Mouse (Mus musculus) limb, embryonic 13.5 days (tissue): Measurements from ENCODE around the gene Fbxo11. TPM values are rescaled to one million over a fixed set of nuclear protein-coding genes. Genes with fewer than 3 reads are reported as not detected.

ENCODE experiments used
- ATAC-seq: fragments of 200-750 bp; cut with Nextera tagmentation; 2 replicates; pipeline ENCODE4 v1.8.0; 2017; ENCODE audit warnings: low read depth, moderate number of reproducible peaks, moderate TSS enrichment; ENCODE audit not compliant: low FRiP score
- H3K27ac ChIP-seq: fragments of 300-500 bp; sonication (generic); 2 replicates; pipeline ENCODE4 v1.5.1; 2015; ENCODE audit warnings: inconsistent platforms, mild to moderate bottlenecking, moderate library complexity
- H3K27me3 ChIP-seq: fragments of 300-500 bp; sonication (generic); 2 replicates; pipeline ENCODE4 v1.6.1; 2015; ENCODE audit warnings: mild to moderate bottlenecking, inconsistent platforms
- H3K36me3 ChIP-seq: fragments of 300-500 bp; sonication (generic); 2 replicates; pipeline ENCODE4 v1.6.1; 2015; ENCODE audit warnings: inconsistent platforms, mild to moderate bottlenecking, moderate library complexity
- H3K4me1 ChIP-seq: fragments of 300-500 bp; sonication (generic); 2 replicates; pipeline ENCODE4 v1.6.1; 2015; ENCODE audit warnings: inconsistent platforms
- H3K4me2 ChIP-seq: fragments of 300-500 bp; sonication (generic); replicated peaks from 2 replicates; pipeline ENCODE4 v1.6.1; 2015; ENCODE audit warnings: inconsistent platforms, mild to moderate bottlenecking, moderate library complexity
- H3K4me3 ChIP-seq: fragments of 300-500 bp; sonication (generic); 2 replicates; pipeline ENCODE4 v1.5.1; 2015; ENCODE audit warnings: moderate library complexity, mild to moderate bottlenecking, inconsistent platforms
- H3K9ac ChIP-seq: fragments of 300-500 bp; sonication (generic); 2 replicates; pipeline ENCODE4 v1.6.1; 2015; ENCODE audit warnings: mild to moderate bottlenecking, inconsistent platforms
- H3K9me3 ChIP-seq: fragments of 300-500 bp; sonication (generic); 2 replicates; pipeline ENCODE4 v1.6.1; 2016; ENCODE audit warnings: inconsistent platforms
- WGBS: fragments of 180-500 bp; shearing (Covaris S2); methylation state at CpG from one replicate; pipeline ENCODE4 v1.1.7; 2015; 5-methylcytosine and 5-hydroxymethylcytosine counted together
- polyA plus RNA-seq: library from polyadenylated mRNA; unstranded; fragments of >200 nt; fragmentation: Nextera tagmentation; extraction: Ambion mirVana; gene quantifications from 2 replicates; pipeline ENCODE4 v1.2.1, GENCODE M21; 2015

The Fbxo11 gene
- polyA plus RNA-seq, 1 experiment from 2014 or later: 21.1 TPM

DNA sequence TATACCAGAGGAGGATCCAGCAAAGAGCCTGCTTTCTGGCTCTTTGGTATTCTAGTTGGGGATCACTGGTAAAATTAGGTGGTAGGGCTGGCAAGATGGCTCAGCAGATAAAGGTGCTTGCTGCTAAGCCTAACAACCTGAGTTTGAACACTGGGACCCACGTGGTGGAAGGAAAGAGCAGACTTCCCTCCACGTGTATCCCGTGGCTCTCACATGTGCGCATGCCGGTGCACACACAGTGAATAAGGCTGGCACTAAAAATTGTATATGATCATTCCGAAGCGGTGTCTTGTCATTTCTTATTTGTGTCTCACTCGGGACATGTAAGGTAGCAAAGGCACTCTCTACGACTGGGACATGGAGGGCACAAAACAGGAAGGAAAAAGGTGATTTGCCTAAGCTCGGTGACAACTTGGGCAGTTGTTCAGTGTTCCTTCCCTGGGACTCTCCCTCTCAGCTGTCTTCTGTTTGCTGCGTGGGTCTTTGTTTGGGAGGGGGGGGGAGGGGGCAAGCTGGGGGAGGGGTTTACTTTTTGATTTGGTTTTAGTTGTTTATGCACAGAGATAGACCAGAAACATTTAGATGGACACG, 31.8 kb upstream of the Fbxo11 start:
- Histone ChIP-seq H3K36me3 (no peaks in the 10 kb centered on the region), H3K9me3 (no peaks in the 10 kb centered on the region), H3K4me3 (no peak overlapping the region), H3K4me2 (no peak overlapping the region), H3K4me1 (no peaks in the 10 kb centered on the region), H3K9ac (no peak overlapping the region), H3K27ac (no peak overlapping the region), H3K27me3 (no peaks in the 10 kb centered on the region)
- 85% methylated on average over 12 of the region's 12 CpGs for WGBS
- no peak for ATAC-seq

DNA sequence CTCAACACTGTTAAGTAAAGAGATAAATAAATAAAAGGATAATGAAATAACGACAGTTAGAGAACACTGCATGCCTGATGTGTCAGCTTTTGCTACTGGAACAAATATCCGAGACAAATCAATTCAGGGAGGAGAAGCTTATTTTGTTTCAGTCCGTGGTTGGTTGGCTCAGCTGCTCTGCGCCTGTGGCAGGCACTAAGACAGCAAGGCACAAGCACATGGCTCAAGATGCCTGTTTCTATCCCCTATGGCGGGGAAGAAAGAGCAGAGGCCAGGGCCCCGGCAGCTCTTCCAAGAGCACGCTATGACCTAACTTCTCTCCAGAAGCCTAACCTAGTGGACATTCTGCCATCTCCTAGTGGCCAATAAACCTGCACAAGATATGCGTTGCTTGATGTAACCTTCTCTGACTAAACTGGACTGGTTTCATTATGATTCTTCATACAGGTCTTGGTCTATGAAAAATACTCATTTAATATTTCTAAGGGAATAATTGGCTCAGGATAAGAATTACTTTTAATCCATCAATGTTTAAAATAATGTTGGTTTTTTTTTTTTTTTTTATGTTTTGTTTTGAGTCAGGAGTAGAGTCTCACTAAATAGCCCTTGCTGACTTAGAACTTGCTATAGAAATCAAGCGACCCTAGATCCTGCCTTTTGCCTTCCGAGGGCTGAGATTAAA, 30.6 kb upstream of the Fbxo11 start:
- no peaks in the 10 kb centered on the region for H3K27me3 ChIP-seq
- WGBS: 86% methylated on average over 10 of the region's 10 CpGs
- H3K4me3 ChIP-seq: no peak overlapping the region
- H3K27ac ChIP-seq: no peak overlapping the region
- no peaks in the 10 kb centered on the region for H3K9me3 ChIP-seq
- H3K9ac ChIP-seq: no peak overlapping the region
- no peaks in the 10 kb centered on the region for H3K36me3 ChIP-seq
- H3K4me2 ChIP-seq: no peak overlapping the region
- no peak for ATAC-seq
- no peaks in the 10 kb centered on the region for H3K4me1 ChIP-seq

DNA sequence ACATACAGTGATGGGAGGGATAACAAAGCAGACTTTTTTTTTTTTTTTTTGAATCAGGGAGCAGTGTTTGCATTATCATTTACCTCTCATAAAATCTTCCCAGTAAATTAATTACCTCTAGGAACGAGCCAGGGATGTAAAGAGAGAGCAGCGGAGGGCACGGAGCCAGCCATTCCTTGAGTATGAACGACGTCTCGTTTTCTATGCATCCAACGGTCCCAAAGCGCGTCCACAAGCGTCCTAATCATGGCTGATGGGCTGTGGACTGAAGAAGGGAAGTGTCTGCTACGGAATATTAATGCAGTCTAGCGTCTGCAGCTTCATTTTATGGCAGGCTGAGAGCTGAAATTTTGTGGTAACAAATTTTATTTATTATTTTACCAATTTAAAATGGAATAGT, 29.2 kb upstream of the Fbxo11 start:
- H3K4me1 ChIP-seq: no peaks in the 10 kb centered on the region
- H3K9me3 ChIP-seq: no peaks in the 10 kb centered on the region
- H3K4me2 ChIP-seq: no peak overlapping the region
- no peaks in the 10 kb centered on the region for H3K36me3 ChIP-seq
- WGBS: 71% methylated on average over 12 of the region's 12 CpGs
- no peak for ATAC-seq
- no peak overlapping the region for H3K9ac ChIP-seq
- H3K4me3 ChIP-seq: no peak overlapping the region
- H3K27me3 ChIP-seq: no peaks in the 10 kb centered on the region
- H3K27ac ChIP-seq: no peak overlapping the region

DNA sequence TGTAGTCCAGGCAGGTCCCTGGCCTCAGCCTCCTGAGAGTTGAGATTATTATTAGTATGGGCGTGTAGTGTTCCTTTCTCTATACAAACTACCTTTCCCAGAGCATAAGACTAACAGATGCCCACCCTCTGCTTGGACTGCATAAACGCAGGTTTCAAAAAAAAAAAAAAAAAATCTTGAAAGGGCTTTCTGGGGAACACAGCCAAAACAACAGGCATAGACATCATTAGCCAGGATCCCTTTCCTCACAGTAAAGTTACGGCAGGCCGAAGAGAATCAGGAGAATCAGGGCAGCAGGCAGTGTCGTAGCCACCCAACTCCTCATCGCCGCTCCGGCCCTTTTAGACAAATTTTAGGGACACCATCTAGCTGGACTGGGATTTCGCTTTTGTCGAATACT, 28.7 kb upstream of the Fbxo11 start:
- no peak for ATAC-seq
- Histone ChIP-seq H3K9ac (no peak overlapping the region), H3K36me3 (no peaks in the 10 kb centered on the region), H3K4me1 (no peaks in the 10 kb centered on the region), H3K4me3 (no peak overlapping the region), H3K27ac (no peak overlapping the region), H3K9me3 (no peaks in the 10 kb centered on the region), H3K4me2 (no peak overlapping the region), H3K27me3 (no peaks in the 10 kb centered on the region)
- WGBS: 90% methylated on average over 10 of the region's 10 CpGs

DNA sequence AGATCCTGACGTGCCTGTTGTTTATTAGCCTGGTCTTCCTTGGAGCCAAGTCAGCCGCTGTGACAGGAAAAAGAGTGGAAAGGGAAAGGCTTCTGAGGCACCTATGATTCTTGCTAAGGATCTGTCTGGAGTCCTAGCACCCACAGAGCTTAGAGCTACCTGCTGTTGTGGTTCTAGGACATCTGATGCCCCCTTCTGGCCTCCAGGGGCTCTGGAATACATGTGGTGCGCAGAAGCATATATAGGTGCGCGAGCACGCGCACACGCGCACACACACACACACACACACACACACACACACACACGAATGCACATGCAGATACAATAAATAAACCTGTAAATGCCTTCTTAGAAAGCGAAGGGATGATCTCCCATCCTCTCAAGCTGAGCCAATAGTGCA, 20.9 kb upstream of the Fbxo11 start:
- no peak for ATAC-seq
- Histone ChIP-seq H3K27ac (no peak overlapping the region), H3K9me3 (peaks cover 2% of the 10 kb centered on the region; the same call in 1 of the 2 replicates), H3K4me1 (no peaks in the 10 kb centered on the region), H3K4me3 (no peak overlapping the region), H3K9ac (no peak overlapping the region), H3K4me2 (no peak overlapping the region), H3K36me3 (no peaks in the 10 kb centered on the region), H3K27me3 (no peaks in the 10 kb centered on the region)
- 92% methylated on average over 11 of the region's 11 CpGs for WGBS

DNA sequence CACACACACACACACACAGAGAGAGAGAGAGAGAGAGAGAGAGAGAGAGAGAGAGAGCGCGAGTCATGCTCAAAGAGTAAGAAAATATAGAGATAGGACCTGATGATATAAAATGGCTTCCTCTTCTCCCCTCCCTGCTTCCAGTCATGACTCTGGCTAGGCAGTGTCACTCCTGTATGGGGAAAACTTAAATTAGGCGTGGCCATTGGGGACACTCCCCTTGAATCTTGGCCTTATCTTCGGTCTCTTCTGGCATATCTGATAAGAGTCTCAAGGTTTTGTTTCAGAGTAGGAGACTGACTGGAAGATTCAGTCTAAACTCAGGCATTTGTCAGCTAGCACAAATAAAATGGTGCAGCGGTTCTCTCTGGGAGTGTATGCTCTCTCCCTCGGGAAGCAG, 16.4 kb upstream of the Fbxo11 start:
- Histone ChIP-seq H3K27ac (no peak overlapping the region), H3K4me1 (no peaks in the 10 kb centered on the region), H3K9ac (no peak overlapping the region), H3K4me2 (no peak overlapping the region), H3K36me3 (no peaks in the 10 kb centered on the region), H3K27me3 (no peaks in the 10 kb centered on the region), H3K9me3 (peaks cover 5% of the 10 kb centered on the region; the same call in 1 of the 2 replicates), H3K4me3 (no peak overlapping the region)
- no peak for ATAC-seq
- 92% methylated on average over 6 of the region's 6 CpGs for WGBS

DNA sequence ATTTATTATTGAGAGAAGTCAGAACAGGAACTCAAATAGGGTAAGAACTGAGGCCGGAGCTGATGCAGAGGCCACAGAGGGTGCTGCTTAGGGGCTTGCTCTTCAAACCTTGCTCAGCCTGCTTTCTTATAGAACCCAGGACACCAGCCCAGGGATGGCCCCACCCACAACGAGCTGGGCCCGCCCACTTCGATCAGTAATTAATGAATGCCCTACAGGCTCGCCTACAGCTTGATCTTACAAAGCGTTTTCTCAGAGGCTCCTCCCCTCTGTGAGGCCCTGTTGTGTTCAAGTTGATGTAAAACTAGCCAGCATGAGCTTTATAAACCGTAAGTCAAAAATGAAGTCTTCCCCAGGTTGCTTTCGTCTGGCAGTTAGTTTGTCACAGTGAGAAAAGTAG, 14.7 kb upstream of the Fbxo11 start:
- H3K9ac ChIP-seq: no peak overlapping the region
- 90% methylated on average over 8 of the region's 8 CpGs for WGBS
- ATAC-seq: no peak
- H3K36me3 ChIP-seq: no peaks in the 10 kb centered on the region
- H3K4me2 ChIP-seq: no peak overlapping the region
- H3K4me3 ChIP-seq: no peak overlapping the region
- H3K9me3 ChIP-seq: peaks cover 5% of the 10 kb centered on the region; the same call in 1 of the 2 replicates
- H3K27me3 ChIP-seq: no peaks in the 10 kb centered on the region
- no peak overlapping the region for H3K27ac ChIP-seq
- no peaks in the 10 kb centered on the region for H3K4me1 ChIP-seq

DNA sequence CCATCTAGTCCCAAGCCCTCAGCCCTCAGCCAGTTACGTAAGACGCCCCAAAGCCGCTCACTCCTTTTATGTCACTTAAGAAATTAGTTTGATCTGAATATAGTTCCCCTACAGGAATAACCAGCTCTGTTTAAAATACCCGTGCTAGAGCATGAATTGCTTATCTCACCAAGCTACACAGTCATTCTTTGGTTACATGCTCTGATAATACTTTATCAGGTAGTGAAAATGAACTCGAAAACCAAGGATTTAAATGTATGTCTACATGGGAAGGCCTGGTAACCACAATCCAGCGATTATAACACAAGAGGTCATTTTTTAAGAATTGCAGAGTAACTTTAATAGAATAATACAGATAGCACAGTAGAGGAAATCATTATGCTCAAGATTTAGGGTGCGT, 7.0 kb upstream of the Fbxo11 start:
- 0 out of 2 replicates have a peak, but pooled peaks cover 5% of the 10 kb centered on the region for H3K4me1 ChIP-seq
- H3K4me2 ChIP-seq: no peak overlapping the region
- H3K9me3 ChIP-seq: no peaks in the 10 kb centered on the region
- H3K36me3 ChIP-seq: no peaks in the 10 kb centered on the region
- no peak overlapping the region for H3K9ac ChIP-seq
- H3K27ac ChIP-seq: no peak overlapping the region
- no peaks in the 10 kb centered on the region for H3K27me3 ChIP-seq
- WGBS: 84% methylated on average over 7 of the region's 7 CpGs
- no peak overlapping the region for H3K4me3 ChIP-seq
- ATAC-seq: no peak

DNA sequence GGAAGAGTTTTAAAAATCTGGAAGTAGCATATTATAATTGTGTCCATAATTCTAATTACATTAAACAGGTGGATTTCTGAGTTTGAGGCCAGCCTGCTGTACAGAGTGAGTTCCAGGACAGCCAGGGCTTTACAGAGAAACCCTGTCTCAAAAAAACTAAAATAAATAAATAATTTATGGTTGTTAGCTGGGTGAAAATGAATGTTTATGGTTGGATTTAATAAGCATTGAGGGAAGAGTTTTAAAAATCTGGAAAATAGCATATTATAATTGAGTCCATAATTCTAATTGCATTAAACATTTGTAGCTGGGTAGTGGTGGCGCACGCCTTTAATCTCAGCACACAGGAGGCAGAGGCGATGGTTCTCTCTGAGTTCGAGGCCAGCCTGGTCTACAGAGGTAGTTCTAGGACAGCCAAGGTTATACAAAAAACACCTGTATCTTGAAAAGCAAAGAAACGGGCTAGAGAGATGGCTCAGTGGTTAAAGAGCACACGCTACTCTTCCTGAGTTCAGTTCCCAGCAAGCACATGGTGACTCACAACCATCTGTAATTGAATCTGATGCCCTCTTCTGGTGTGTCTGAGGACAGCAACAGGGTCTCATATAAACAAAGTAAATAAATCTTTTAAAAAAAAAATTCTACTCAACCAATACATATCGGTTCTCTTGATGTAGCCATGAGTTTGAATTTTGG, 3.1 kb upstream of the Fbxo11 start:
- Histone ChIP-seq H3K27ac (no peak overlapping the region), H3K9me3 (no peaks in the 10 kb centered on the region), H3K4me2 (no peak overlapping the region), H3K36me3 (no peaks in the 10 kb centered on the region), H3K9ac (no peak overlapping the region), H3K4me3 (no peak overlapping the region), H3K27me3 (no peaks in the 10 kb centered on the region), H3K4me1 (peaks cover 8% of the 10 kb centered on the region)
- no peak for ATAC-seq
- 89% methylated on average over 7 of the region's 7 CpGs for WGBS

DNA sequence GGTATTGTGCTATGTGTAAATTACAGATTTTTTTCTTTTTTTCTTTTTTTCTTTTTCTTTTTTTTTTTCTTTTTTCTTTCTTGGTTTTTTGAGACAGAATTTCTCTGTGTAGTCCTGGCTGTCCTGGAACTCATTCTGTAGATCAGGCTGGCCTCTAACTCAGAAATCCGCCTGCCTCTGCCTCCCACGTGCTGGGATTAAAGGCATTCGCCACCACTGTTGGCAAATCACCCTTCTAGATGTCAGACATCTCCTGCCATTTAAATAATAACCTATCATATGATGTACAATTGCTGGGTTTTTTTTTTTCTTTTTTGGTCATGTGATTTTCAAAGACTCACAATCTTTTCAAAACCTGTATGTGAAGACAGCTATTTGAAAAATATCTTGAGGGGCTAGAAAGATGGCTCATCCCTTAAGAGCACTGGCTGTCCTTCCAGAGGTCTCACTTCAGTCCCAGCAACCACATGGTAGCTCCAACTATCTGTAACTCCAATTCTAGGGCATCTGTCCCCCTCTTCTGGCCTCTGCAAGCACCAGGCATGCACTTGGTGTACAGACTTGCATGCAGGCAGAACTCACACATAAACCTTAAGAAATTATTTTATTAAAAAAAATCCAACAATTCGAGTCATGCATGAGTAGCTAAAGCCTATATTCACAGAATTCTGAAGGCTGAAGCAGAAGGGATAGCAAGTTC, 2.3 kb upstream of the Fbxo11 start:
- H3K27ac ChIP-seq: no peak overlapping the region
- peak overlapping the region; percentile 98 for H3K4me3 ChIP-seq
- H3K9ac ChIP-seq: no peak overlapping the region
- WGBS: 83% methylated on average over 4 of the region's 4 CpGs
- peak overlapping the region; percentile 79 for H3K4me2 ChIP-seq
- no peaks in the 10 kb centered on the region for H3K27me3 ChIP-seq
- no peak for ATAC-seq
- H3K36me3 ChIP-seq: no peaks in the 10 kb centered on the region
- H3K4me1 ChIP-seq: peaks cover 13% of the 10 kb centered on the region
- no peaks in the 10 kb centered on the region for H3K9me3 ChIP-seq

DNA sequence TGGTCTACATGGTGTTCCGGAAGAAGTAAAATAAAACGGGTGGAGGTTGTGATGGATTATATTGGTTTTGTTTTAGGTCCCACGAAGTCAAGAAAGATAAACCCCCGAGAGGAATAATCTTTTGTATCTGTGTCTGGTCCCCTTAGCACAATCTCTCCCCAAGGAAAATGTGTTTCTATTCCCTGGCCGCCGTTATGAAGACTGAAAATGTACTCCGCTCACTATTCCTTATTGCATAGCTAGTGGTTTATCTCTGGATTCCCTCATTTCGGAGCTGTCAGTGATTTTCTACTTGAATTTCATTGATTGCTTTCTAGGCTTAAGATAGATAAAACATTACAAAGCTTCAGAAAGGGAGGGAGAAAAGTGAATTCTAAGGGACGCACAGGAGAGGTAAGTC, 1.7 kb upstream of the Fbxo11 start:
- Histone ChIP-seq H3K27me3 (no peaks in the 10 kb centered on the region), H3K4me2 (peak overlapping the region; percentile 79), H3K27ac (peak overlapping the region; percentile 100; the same call in 1 of the 2 replicates), H3K36me3 (no peaks in the 10 kb centered on the region), H3K9me3 (no peaks in the 10 kb centered on the region), H3K9ac (peak overlapping the region; percentile 57), H3K4me3 (peak overlapping the region; percentile 98), H3K4me1 (peaks cover 13% of the 10 kb centered on the region)
- WGBS: 14% methylated on average over 9 of the region's 9 CpGs
- no peak for ATAC-seq
